Mouse (Mus musculus): ENCODE measurements around the gene Ppp1r10. TPM values are rescaled to one million over a fixed set of nuclear protein-coding genes. Genes with fewer than 3 reads are reported as not detected.

Ppp1r10 gene
- total RNA-seq, 2 experiments from 2014 or later, result 63.7 to 98.8 TPM

DNA sequence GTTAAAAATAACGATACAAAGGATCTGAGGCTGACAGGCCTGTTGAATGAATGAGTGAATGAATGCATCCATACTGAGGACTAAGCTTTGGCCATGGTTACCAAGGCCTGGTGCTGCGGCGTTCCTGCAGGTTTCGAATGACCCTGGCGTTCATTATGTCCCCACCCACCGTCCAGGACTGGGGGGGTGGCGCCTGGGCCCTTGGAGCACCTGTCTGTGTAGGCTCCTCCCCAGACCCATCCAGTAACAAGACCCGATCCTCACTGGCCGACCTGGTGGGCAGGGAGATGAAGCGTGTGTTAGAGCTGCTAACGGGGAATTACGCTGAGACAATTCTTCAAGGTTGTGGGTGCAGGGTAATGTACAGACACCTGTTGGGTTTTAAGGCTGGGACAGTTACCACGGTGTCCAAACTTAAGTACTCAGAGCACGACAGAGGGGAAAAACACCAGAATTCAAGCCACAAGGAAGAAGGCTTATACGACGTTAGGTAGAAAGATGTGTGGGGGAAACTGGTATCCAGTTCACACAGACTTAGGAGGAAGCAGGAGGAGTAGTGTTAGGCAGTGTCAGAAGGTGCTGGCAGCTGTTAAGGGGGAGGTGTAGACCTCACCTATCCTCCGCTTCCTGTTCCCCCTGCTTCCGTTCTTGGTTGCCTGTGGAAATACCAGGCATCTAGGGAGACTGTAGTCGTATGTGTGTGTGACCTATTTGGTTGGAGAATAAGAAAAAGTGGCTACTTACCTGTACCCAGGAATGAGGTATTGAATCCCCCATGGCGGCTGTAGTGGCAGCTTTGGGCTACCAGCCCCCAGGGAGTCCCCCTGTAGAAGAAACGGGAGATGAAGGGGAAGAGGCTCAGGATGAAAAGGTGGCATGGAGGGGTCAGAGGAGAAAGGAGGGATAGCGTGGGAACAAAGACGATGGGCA, 18.3 kb upstream of the Ppp1r10 start:
- DNase-seq (ENCODE audit: low spot score in 2 of 2), result no peak

DNA sequence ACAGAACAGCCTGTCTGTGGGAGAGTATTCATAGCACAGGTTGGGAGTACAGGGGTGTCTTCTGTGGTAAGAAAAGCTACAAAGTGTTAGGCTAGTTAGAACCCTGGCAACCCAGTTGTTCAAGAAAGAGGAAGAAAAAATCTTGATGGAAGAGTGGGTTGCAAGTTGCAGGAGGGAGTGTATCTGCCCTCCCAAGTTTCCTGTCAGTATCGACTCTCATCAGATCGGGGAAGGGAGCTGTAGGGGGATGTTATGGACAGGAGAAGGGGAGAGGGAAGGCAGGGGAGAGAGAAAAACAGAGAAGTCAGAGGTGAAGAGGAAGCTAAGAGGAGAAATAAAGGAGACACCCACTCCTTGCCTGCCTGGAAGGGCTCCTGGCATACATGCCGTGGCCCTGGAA, 15.6 kb upstream of the Ppp1r10 start:
- DNase-seq (ENCODE audit: low spot score in 2 of 2), result no peak

DNA sequence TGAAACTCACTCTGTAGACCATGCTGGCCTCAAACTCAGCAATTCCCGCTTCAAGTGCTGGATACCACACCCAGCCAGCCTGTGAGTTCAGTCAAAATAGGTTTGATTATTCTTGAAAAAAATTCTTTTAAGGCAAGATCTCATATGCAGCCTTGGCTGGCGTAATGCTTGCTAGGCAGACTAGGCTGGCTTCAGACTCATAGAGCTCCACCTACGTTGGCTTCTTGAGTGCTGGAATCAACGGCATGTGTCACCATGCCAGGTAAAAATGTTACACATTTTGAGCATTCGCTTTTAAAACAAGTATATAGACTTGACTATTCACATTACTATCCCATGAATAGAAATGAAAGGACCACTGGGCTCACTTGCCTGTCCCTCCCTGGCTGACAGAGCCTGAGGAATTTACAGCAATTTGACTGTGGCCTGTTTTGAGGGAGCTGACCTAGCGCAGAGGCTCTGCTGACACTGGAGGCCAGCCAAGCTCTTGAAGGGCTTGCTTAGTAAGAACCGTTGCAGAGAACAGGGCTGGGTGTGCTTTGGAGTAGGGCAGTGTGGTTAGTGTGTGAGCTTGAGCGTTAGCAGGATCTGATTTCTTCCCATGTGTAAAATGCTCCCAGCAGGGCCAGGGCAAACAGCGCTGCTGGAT, 12.8 kb upstream of the Ppp1r10 start:
- no peak for DNase-seq (ENCODE audit: low spot score in 2 of 2)

DNA sequence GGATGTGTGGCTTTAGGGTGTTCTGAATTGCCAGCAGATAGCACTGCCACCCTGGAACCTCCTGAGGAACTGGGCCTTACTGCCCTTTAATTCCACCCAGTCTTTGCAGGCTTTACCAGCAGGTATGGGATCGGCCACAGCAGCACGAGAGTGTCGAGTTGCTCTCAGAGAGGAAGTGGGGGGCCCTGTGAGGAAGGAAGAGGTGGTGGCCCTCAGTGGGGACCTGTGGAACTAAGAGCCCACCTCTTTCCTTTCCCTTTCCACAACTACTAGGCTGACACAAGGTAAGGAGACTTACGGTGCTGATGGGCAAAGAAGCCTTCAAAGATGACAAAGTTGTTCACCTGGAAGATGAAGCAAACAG, 12.3 kb upstream of the Ppp1r10 start:
- DNase-seq (ENCODE audit: low spot score in 2 of 2), result no peak

DNA sequence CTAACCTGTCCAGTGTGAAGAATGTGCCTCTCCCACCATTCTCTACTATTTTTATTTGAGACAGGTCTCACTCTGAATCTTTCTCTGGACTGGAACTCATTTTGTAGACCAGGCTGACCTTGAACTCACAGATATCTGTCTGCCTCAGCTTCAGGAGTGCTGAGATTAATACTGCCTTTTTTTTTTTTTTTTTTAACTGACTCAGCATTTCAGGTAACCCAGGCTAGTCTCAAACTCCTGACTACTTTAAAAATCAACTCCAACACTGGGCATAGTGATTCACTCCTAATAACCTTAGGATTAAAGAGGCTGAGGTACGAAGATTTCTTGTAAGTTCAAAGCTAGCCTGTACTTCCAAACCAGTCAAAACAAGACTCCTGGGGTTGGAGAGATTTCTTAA, 10.6 kb upstream of the Ppp1r10 start:
- DNase-seq (ENCODE audit: low spot score in 2 of 2), result no peak

DNA sequence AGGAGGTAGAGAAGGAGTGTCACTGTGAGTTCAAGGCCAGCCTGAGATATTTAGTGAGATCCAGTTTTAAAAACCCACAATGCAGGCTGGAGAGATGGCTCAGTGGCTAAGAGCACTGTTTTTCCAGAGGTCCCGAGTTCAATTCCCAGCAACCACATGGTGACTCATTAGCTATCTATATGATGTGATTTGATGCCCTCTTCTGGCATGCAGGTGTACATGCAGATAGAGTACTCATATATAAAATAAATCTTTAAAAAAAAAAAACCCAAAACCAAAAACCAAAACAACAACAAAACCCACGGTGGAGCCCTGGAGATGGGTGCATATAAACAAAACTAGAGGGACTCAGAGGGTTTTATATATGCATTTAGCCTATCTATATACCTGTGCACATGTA, 8.6 kb upstream of the Ppp1r10 start:
- DNase-seq (ENCODE audit: low spot score in 2 of 2), result no peak

DNA sequence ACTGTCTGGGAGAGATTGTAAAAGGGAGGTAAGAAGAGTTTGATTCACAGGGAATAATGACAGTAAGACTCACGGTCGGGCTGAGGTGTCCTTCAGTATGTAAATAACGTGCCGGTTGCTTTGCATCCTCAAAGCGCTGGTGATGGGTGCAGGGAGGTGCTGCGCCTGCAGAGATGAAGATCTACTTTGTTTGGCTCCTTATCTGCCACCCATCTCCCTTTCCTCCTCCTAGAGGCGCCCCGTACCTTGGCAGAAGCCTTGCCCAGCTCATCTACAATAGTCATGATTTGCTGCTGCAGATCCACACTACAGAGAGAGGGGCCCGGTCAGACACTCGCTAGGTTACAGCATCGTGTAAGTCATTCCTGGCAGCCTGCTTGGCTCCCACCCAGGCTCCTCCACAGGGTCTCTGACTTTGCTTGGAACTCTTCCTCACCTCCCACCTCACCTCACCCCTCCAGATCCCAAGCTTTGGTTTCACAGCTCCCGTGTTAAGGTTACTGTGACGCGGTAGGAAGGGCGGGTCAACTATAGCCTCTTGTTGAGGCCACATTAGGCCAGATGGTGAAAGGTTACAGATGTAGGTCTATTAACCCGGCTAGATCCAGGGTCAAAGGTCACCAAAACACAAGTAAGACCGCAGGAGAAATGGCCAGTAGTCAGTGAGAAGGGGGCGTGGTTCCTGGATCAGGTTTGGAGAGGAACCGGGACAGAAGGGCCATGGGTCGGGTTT, 6.9 kb upstream of the Ppp1r10 start:
- no peak for DNase-seq (ENCODE audit: low spot score in 2 of 2)

DNA sequence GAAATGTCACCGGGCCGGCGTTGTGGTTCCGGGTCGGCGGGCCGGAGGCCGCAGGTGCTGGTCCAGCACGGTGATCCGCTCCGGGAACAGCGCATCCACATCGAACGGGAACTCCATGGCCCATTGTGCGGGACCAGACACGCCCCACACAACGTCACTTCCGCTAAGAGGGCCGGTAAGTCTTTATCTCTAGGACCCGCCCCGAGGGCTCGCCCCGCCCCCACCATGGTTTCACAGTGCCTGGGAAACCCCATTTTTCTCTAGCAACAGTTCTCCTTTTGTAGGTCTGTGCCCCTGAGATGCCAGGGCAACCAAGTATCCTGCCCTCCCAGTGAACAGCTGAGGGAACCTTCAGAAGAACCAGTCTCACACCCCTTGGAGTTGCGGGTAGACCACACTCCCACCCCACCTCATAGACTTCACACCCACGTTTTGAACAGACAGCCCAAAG, 6.3 kb upstream of the Ppp1r10 start, which contains the start of gene Atat1:
TSS of gene Atat1 (minus strand) at position 157 of the 451 bp plus-strand sequence.
- DNase-seq (ENCODE audit: low spot score in 2 of 2), result peak; percentile 94 to 95

DNA sequence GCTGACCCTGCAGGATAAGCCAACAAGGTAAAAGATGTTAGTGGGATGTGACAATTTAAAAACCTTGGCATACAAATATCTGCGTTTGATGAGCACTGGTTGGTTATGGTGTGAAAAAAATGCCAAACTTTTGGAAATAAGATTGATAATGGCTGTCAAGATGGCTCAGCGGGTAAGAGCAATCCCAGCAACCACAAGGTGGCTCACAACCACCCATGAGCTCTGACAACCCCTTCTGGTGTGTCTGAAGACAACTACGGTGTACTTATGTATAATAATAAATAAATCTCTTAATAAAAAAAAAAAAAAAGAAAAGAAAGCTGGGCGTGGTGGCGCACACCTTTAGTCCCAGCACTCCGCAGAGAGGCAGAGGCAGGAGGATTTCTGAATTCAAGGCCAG, 1.3 kb upstream of the Ppp1r10 start:
- DNase-seq (ENCODE audit: low spot score in 2 of 2), result no peak

DNA sequence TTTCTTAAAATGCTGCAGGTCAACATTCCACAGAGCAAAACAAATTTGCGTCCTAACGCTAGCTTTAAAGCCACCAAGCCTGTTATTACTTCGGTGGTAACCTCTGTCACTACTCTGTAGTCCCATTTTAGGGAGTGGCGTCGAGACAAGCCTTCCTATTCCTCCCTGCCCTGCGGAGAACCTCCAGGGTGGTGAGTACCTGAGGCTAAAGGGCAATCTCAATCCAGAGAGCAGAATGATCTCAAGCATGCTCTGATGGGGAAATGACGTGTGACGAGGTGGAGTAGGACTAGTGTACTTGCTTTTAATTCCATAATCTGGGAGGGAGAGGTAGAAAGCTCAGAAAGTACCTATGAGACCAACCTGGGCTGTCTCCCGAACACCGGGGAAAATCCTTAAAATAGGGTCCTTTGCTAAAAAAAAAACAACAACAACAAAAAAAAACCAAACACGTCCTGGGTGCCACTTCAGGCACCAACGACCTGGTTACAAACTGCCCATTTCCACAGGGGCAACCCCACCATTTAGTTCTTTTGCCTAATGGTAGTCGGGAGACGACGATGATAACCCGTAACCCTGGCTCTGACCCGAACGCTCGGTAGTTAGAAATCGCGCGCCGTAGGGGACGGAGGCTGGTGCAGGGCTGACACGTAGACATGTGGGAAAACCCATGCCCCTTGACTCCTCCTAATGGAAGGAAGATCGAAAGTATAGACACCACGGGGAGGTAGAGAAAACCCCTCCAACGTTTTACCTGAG, 517 bp upstream of the Ppp1r10 start:
- no peak for DNase-seq (ENCODE audit: low spot score in 2 of 2)

DNA sequence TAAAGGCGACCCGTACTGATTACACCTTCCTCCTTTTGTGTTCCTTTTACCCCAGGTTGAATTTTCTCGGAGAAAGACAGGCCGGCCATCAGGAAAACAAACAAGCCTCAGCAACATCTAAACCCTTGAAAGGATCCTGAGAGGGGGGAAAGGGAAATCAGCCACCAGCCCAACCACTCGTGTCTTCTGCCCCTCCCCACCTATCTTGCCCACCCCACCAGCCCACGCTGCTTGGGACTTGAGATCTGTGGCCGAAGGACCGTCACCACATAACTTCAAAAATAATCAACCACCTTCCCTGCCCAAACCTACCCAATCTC, 869 bp downstream of the Ppp1r10 start:
- DNase-seq (ENCODE audit: low spot score in 2 of 2), result peak in 1 of 2 experiments; percentile 44

DNA sequence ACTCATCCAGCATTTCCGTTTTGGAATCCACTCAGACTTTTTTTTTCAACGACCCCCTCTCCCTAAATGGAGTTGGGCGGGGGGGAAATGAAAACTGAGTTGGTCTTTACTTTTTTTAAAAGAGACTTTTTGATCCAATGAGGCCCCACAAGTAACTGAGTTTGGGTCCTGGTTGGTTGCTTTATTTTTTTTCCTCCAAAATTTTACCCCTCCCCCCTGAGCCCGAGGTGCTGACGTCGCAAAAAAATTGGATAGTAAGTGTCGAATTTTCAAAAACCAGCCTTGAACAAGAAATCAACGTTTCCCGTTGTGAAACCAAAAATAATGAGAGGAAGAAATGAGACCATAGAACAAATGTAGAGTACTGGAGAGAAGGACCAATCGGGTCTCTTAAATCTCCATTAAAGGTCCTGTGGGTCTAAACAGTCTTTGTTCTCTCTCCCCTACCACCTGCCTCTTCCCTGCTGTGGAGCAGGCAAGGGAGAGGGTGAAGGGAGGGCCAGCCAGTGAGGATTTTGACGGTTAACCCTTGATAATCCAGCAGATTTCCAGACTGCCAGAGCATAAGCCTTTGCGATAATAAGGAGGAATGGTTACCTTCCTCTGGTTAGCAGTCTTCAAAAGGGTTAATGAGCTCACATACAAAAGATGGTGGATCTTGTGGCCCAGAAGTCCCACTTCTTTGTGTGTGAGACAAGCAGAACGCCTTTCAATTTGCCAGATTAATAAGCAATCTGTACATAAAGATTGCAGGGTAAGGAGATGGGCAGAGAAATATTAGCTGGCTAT, 1.4 kb downstream of the Ppp1r10 start:
- peak in 1 of 2 experiments; percentile 18 for DNase-seq (ENCODE audit: low spot score in 2 of 2)

DNA sequence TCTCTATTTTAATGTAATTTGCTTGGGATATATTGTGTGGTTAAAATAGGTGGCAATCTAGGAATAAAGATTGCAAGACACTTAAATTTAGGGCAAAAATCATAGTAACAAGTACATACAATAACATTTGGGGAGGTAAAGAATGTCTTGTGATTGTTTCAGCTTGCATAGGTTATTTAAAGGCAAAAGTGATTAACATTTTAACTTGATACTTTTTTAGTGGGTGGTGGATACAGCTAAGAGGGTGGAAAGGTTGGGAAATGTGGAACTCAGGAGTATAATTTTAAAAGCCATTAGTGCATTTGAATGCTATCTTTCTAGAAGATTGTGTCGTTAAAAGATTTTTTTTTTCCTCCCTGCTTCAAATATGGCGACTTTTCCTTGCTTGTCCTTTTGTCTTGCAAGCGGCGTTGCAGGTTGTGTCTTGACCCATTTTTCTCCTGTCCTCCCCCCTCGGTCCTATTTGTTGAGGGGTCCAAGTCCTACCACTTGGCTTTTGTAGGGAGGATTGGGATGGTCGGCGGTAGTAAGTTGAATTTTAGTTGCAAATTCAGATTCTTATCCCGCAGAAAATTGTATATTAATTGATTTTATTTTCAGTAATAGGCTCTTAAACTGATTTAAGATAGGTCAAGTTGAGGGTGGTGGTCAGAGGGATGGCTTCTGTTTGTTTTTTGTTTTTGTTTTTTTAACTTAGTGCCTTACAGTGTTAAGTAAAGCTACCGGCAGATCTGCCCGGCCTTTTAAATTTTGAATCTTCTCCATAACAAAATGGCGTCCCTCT, 2.2 kb downstream of the Ppp1r10 start:
- peak in 1 of 2 experiments; percentile 28 for DNase-seq (ENCODE audit: low spot score in 2 of 2)

DNA sequence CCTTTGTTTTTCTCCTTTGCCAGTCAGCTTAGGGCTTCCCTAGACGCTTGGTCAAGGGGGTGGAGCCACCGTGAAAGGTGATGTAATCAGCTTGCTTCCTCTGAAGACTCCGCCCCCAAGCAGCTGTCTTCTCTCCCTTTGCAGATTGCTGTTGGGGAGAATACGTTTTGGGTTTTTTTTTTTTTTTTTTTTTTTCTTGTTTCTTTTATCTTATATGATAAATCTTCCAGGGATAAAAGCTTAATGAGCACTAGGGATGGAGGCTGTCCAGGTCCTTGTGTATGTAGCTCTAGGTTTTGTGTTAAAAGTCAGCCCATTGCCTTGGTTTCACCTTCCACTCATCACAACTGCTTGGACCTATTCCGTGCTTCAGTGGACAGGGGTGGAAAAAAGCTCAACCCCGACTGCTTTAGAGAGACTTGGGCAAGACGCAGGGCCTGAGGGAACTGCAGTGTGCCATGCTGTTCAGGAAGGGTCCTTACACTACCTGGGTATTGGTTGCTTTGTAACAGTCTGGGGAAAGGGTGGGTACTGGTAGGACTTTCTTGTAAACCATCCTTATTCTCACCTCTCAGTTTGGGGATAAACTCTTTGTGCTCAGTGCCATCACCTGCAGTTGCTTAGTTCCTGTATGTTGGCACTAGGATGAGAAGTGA, 3.0 kb downstream of the Ppp1r10 start:
- peak; percentile 78 to 85 for DNase-seq (ENCODE audit: low spot score in 2 of 2)

DNA sequence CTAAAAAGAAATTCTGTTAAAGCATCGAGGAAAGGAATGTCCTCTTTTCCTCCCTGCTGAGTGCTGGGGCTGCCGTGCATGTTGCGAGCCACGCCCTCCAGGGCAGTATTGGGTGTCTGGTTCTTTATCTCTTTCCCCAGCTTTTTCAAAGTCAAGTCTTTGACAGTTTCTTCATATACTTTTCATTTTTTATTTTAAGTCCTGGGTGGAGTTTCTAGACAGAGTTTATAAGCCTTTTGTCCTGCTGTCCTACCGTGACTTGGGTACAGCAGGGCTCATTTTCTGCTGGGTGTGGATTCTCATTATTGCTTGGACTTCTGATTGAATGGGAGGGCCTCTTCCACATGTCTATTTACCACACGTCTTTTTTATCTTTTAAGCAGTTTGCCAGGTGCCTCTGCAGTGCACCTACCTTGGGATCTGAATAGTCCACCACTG, 3.6 kb downstream of the Ppp1r10 start:
- DNase-seq (ENCODE audit: low spot score in 2 of 2), result no peak

DNA sequence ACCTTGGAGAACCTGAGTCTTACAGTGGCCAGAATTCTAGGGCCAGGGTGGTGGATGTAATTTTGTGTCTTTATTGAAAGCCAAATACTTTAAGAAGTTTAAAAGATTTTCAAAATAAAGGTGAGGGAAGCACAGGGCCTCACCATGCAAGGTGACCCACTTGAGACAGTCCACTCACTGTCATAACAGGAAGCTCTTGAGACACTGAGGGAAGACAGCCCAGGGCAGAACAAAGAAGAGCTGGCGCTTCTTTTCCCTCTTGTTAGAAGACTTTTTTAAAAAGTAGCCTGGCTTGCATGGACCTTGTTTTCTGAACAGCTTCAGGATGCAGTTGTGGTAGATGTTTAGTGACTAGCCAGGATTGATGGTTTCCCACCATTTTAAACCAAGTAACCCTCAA, 4.2 kb downstream of the Ppp1r10 start:
- DNase-seq (ENCODE audit: low spot score in 2 of 2), result no peak

DNA sequence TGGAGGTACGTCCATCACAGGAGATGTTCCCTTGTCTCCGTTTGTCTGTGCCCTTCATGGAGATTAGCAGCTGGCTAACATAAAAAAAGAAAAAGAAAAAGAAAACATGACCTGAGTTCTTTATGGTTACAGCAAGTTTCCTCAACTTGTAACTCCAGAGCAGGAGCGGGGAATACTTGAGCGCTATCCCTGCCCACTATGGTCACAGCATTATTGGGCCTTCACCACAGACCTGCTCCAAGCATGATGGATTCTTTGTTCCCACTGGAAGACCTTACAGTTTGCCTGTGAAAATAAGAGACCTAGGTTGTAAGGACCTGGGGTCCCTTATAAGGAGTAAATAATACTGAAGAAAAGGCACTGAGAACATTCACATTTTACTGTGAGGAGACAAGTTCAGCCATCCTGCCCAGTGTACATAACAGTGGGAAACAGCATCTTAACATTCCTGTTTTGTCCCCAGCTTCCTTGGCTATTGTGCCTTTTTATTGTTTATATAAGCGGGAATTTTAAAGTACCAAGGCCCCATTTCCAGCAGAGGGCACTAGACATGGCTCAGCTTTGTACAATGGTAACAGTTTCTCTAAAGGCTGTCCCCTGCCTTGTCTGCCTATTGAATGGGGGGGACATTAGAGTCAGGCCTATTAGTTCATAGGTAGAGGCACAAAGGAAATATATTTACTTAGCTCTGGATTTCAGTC, 4.8 kb downstream of the Ppp1r10 start:
- DNase-seq (ENCODE audit: low spot score in 2 of 2), result no peak

DNA sequence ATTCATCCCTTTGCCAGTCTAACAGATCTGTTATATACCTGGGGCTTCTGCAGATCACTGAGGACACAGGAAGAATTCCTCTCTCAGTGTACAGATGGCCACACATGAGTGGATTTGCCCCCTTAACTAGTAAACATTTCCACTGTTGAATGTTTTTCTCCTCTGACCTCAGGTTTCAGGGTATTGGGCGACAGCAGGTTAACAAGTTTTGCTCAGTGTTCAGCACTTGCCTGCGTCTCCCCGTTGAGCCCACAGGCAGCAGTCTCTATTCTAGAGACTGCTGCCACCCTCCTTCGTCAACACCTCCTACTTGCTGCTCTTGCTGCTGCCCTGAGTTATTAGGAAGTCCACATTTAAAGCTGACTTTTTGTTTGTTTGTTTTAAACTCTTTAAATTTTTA, 5.5 kb downstream of the Ppp1r10 start:
- DNase-seq (ENCODE audit: low spot score in 2 of 2), result no peak

Measured in adrenal gland, adult 18-20 months (tissue).